Mouse (Mus musculus) myocyte (in vitro differentiated cells): Measurements from ENCODE around the gene Arhgap28. TPM values are rescaled to one million over a fixed set of nuclear protein-coding genes. Genes with fewer than 3 reads are reported as not detected.

Source experiments
- H3K27me3 ChIP-seq: one replicate; pipeline ENCODE4 v1.6.1; 2011; ENCODE audit not compliant: control insufficient read depth, insufficient read depth, insufficient read length
- H3K36me3 ChIP-seq: one replicate; pipeline ENCODE4 v1.6.1; 2011; ENCODE audit not compliant: control insufficient read depth, insufficient read depth
- H3K4me2 ChIP-seq: one replicate; pipeline ENCODE4 v1.6.1; 2011; ENCODE audit warnings: low read depth, control low read depth
- H3K4me3 ChIP-seq: one replicate; pipeline ENCODE4 v1.5.1; 2011; ENCODE audit warnings: mild to moderate bottlenecking, control low read depth, moderate library complexity
- H3K79me2 ChIP-seq: one replicate; pipeline ENCODE4 v1.6.1; 2011; ENCODE audit not compliant: control insufficient read depth, insufficient read depth
- H3ac ChIP-seq: one replicate; pipeline ENCODE4 v1.6.1; 2011; ENCODE audit not compliant: control insufficient read depth, insufficient read length
- CEBPB ChIP-seq: IDR thresholded peaks from 2 replicates; pipeline ENCODE4 v1.6.1; 2011; ENCODE audit warnings: mild to moderate bottlenecking, moderate library complexity; ENCODE audit not compliant: poor library complexity, insufficient read depth, severe bottlenecking
- E2F4 ChIP-seq: IDR thresholded peaks from one replicate; pipeline ENCODE4 v1.6.1; 2011; ENCODE audit warnings: mild to moderate bottlenecking, control low read depth, moderate library complexity; ENCODE audit not compliant: insufficient read depth
- MAX ChIP-seq: IDR thresholded peaks from one replicate; pipeline ENCODE4 v1.6.1; 2011; ENCODE audit warnings: low read depth, mild to moderate bottlenecking, control low read depth
- MYOD1 ChIP-seq, 3 experiments: IDR thresholded peaks; one replicate each; pipeline ENCODE4 v1.6.1; 2011; ENCODE audit warnings: control low read depth in 2 of 3, low read depth in 2 of 3, mild to moderate bottlenecking in 2 of 3, moderate library complexity in 1 of 3; ENCODE audit not compliant: insufficient read length in 2 of 3, control insufficient read depth in 1 of 3
- MYOG ChIP-seq, 3 experiments: IDR thresholded peaks; one replicate each; pipeline ENCODE4 v1.6.1; 2011; ENCODE audit warnings: control low read depth in 2 of 3, low read depth in 2 of 3, mild to moderate bottlenecking in 2 of 3; ENCODE audit not compliant: insufficient read length in 2 of 3, control insufficient read depth in 1 of 3, insufficient read depth in 1 of 3
- POLR2A ChIP-seq: IDR thresholded peaks from one replicate; pipeline ENCODE4 v1.6.1; 2011; ENCODE audit warnings: low read depth, mild to moderate bottlenecking, control low read depth, moderate library complexity; ENCODE audit not compliant: insufficient read length
- POLR2AphosphoS2 ChIP-seq: IDR thresholded peaks from one replicate; pipeline ENCODE4 v1.6.1; 2011; ENCODE audit warnings: low read depth, control low read depth; ENCODE audit not compliant: insufficient read length
- REST ChIP-seq: IDR thresholded peaks from one replicate; pipeline ENCODE4 v1.6.1; 2011; ENCODE audit warnings: mild to moderate bottlenecking, control low read depth, moderate library complexity; ENCODE audit not compliant: insufficient read depth, insufficient read length
- SRF ChIP-seq: IDR thresholded peaks from one replicate; pipeline ENCODE4 v1.6.1; 2011; ENCODE audit warnings: low read depth; ENCODE audit not compliant: control insufficient read depth, insufficient read length
- TCF12 ChIP-seq: IDR thresholded peaks from one replicate; pipeline ENCODE4 v1.6.1; 2011; ENCODE audit warnings: mild to moderate bottlenecking, control low read depth; ENCODE audit not compliant: poor library complexity, insufficient read depth, severe bottlenecking
- TCF3 ChIP-seq: IDR thresholded peaks from one replicate; pipeline ENCODE4 v1.6.1; 2011; ENCODE audit warnings: low read depth, control low read depth; ENCODE audit not compliant: insufficient read length
- USF1 ChIP-seq: IDR thresholded peaks from one replicate; pipeline ENCODE4 v1.6.1; 2011; ENCODE audit warnings: low read depth, mild to moderate bottlenecking, control low read depth, moderate library complexity
- polyA plus RNA-seq: library from polyadenylated mRNA; unstranded; fragments of >200 nt; fragmentation: generic; extraction: Trizol; gene quantifications from one replicate; pipeline ENCODE4 v1.2.1, GENCODE M21; 2012; ENCODE audit warnings: missing spikeins

Gene Arhgap28
- polyA plus RNA-seq, 1 experiment = 19.8 TPM

GRCm38 (mm10) chr17:67902847-67903246 is 101.1 kb downstream of the Arhgap28 start:
- no peaks in the 10 kb centered on the region for H3K36me3 ChIP-seq
- H3K4me3 ChIP-seq = no peak overlapping the region
- H3K79me2 ChIP-seq = peaks cover 9% of the 10 kb centered on the region
- H3ac ChIP-seq = no peak overlapping the region
- no peak overlapping the region for H3K4me2 ChIP-seq
- H3K27me3 ChIP-seq = no peaks in the 10 kb centered on the region
- TF ChIP-seq REST = no peak
- TF ChIP-seq POLR2AphosphoS2 = no peak
- TF ChIP-seq MYOD1 (IDR thresholded peaks at IDR 0.05; ENCODE audit: control insufficient read depth in 1 of 3, insufficient read length in 2 of 3, low read depth in 2 of 3) = no peak

DNA sequence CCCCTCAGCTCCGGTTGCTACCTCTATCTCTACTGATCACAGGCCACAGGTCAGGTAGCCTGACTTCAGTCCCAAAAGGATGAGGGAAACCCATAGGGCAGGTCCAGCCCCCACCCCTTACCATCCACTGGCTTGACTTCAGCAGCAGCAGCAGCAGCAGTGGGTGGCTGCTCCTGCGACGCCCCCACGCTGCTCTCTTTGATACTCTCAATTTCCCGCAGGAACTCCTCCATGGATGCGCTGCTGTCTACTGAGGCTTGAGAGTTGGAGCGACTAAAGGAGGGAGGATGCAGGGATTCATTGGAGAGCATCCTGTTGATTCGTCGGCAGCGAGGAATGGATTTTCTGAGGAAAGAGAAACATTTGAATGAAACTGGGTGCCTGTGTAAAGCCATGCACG is 102.8 kb downstream of the Arhgap28 start:
- Histone ChIP-seq H3K4me2 (no peak overlapping the region), H3K36me3 (peaks cover under 1% of the 10 kb centered on the region), H3K27me3 (no peaks in the 10 kb centered on the region), H3K79me2 (no peaks in the 10 kb centered on the region), H3ac (no peak overlapping the region), H3K4me3 (no peak overlapping the region)
- TF ChIP-seq POLR2AphosphoS2 (no peak), E2F4 (no peak), POLR2A (no peak), MAX (no peak), REST (no peak), SRF (no peak), TCF12 (no peak), USF1 (no peak), TCF3 (no peak), MYOD1 (IDR thresholded peaks at IDR 0.05; ENCODE audit: control insufficient read depth in 1 of 3, insufficient read length in 2 of 3, low read depth in 2 of 3) (no peak), CEBPB (no peak), MYOG (IDR thresholded peaks at IDR 0.05; ENCODE audit: control insufficient read depth in 1 of 3, insufficient read depth in 1 of 3, insufficient read length in 2 of 3, low read depth in 2 of 3) (no peak)

GRCm38 (mm10) chr17:67899376-67899775 is 104.5 kb downstream of the Arhgap28 start:
- no peak overlapping the region for H3K4me2 ChIP-seq
- peaks cover 13% of the 10 kb centered on the region for H3K36me3 ChIP-seq
- H3K79me2 ChIP-seq = no peaks in the 10 kb centered on the region
- H3ac ChIP-seq = no peak overlapping the region
- H3K27me3 ChIP-seq = no peaks in the 10 kb centered on the region
- no peak for TF ChIP-seq USF1
- TF ChIP-seq MYOD1 (IDR thresholded peaks at IDR 0.05; ENCODE audit: control insufficient read depth in 1 of 3, insufficient read length in 2 of 3, low read depth in 2 of 3) = no peak
- TF ChIP-seq POLR2A = no peak
- no peak for TF ChIP-seq SRF
- no peak for TF ChIP-seq TCF12
- TF ChIP-seq E2F4 = no peak
- TF ChIP-seq TCF3 = no peak
- H3K4me3 ChIP-seq = no peak overlapping the region

GRCm38 (mm10) chr17:67896413-67896812 is 107.5 kb downstream of the Arhgap28 start:
- Histone ChIP-seq H3K79me2 (no peaks in the 10 kb centered on the region), H3ac (no peak overlapping the region), H3K27me3 (no peaks in the 10 kb centered on the region), H3K4me2 (no peak overlapping the region), H3K4me3 (no peak overlapping the region), H3K36me3 (peaks cover 20% of the 10 kb centered on the region)
- TF ChIP-seq POLR2AphosphoS2 = no peak
- no peak for TF ChIP-seq MYOG (IDR thresholded peaks at IDR 0.05; ENCODE audit: control insufficient read depth in 1 of 3, insufficient read depth in 1 of 3, insufficient read length in 2 of 3, low read depth in 2 of 3)
- no peak for TF ChIP-seq MYOD1 (IDR thresholded peaks at IDR 0.05; ENCODE audit: control insufficient read depth in 1 of 3, insufficient read length in 2 of 3, low read depth in 2 of 3)
- TF ChIP-seq MAX = no peak

- Histone ChIP-seq H3K79me2 (no peaks in the 10 kb centered on the region), H3ac (no peak overlapping the region), H3K36me3 (peaks cover 10% of the 10 kb centered on the region), H3K4me2 (no peak overlapping the region), H3K4me3 (no peak overlapping the region), H3K27me3 (no peaks in the 10 kb centered on the region)
- TF ChIP-seq POLR2AphosphoS2 (no peak), MYOD1 (IDR thresholded peaks at IDR 0.05; ENCODE audit: control insufficient read depth in 1 of 3, insufficient read length in 2 of 3, low read depth in 2 of 3) (no peak), E2F4 (no peak), POLR2A (no peak), USF1 (no peak), REST (no peak), TCF3 (no peak), SRF (no peak), TCF12 (no peak)
Measured at GRCm38 (mm10) chr17:67889481-67890325, 114.2 kb downstream of the Arhgap28 start.
